Mouse (Mus musculus) left cerebral cortex, adult 9 months (tissue): ENCODE measurements at regions not wholly inside any gene's neighbourhood (a gene's known extent, or its start where the extent isn't known, plus 50 kb on each side); places are given as distances from the start of the nearest gene placed in this dataset.
A peak's percentile ranks its signal among the peaks of the same experiment; 100 is the strongest.
"Not testable (repeated sequence)": the region's sequence is repeated elsewhere in the genome, so short reads cannot be mapped to it uniquely, and the experiment has no call there.

ENCODE experiments used
- DNase-seq, 2 experiments: peaks; one replicate each; pipeline ENCODE4 v3.0.0; 2022; ENCODE audit warnings: low spot score in 2 of 2

- DNase-seq = no peak
Measured at GRCm38 (mm10) chr10:96188168-96188567, 51.8 kb downstream of the Gm5426 start.

DNA sequence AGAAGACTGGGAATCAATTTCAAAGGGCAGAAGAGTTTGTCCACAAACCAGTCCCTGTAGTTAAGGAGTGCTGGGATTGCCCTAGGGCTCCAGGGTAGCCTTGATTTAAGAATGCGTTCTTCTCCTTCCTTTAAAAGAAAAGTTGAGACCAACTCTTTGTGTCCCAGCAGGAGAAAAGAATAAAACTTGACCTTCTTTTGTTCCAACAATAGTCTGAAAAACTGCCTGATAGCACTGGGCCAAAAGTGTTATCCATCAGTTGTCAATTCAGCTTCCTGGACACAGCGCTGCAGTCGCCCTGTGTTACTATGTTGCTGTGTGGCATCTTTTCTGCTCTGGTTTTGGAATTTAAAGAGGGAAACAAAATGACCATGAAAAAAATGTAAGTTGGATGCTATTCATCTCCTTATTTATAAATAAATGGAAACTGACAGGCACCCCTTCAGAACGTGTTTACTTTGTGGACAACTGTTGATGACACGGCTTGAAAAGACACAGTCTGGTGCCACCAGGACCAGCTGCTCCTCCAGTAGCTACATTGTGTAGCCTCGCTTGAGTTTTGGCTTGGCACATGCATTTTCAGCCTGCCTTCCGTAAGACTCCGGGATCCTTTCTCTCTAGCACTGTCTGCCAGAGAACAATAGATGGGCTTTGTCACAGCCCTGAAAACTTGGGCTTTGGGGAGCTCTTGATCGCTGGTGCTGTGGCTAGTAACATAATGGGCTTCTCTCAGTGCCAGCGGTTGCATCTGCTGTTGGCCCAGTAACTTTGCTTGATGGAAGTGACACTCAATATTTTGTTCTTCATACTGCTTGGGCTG is 54.0 kb downstream of the Gm5426 start:
- DNase-seq = no peak

DNA sequence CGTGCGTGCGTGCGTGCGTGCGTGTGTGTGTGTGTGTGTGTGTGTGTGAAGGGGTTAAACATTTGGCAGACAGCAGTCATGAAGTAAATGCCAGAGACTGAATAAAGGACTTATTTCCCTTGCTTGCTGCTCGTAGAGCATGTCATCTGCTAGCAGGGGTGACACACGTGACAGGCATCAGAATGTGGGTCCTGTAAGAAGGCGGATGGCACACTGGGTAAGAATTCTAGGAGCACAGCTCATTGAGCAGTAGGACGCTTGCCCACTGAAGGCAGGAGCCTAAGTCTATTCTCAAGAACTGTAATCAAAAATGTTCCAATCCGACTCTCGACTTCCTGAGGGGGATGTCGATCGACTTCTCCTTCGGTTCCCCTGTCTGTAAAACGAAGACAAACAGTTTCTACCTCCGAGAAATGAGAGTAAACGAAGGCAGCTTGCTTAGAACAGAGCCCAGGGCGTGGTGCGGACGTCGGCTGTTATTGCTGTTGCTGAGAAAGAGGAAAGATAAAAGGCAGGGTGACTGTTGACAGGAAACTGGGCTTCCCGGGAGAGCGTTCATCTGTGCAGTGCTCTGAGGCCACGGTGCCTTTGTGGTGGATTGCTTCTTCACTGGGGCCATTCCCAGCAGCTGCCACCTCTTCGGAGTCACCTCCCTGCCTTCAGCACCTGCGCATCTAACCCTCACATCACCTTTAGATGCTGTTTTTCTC is 64.7 kb downstream of the Gm5426 start:
- DNase-seq = no peak

DNA sequence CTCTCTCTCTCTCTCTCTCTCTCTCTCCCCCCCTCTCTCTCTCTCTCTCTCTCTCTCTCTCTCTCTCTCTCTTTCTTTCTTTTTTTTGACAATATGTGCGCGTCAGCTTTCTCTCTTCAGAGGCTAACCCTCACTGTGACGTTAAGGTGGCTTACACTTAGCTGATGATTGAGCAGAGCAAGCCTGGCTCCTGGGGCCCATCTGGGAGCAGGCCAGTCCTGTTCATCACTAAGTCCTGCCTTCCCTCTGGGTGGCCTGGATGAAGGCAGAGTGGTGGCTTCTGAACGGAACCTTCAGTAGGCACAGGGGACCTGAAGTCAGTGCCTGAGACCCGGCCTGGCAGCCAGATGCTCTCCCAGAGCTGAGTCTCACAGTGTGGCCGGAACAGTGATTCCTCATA is 65.5 kb downstream of the Gm5426 start:
- no peak for DNase-seq

GRCm38 (mm10) chr10:96202871-96203270 is 66.5 kb downstream of the Gm5426 start:
- DNase-seq = no peak

- no peak for DNase-seq
Measured at GRCm38 (mm10) chr10:96204198-96204597, 67.8 kb downstream of the Gm5426 start.

- DNase-seq = no peak
Measured at GRCm38 (mm10) chr10:96209171-96209570, 72.8 kb downstream of the Gm5426 start.

DNA sequence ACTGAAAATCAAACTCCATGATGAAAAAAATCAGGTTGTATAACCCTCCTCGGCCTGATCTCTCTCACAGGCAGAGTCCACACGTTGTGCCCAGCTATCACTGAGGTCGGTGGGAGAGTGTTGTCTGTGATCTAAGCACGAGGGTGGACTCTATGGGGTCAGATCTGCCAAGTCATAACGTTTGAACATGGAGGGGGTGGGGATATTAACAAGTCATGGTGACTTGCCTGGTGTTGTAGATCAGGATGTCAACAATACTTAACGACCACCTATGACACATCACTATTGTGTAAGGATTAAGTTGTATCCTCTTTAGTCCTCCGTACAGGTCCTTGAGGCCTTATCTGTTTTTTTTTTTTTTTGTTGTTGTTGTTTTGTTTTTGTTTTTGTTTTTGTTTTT is 74.8 kb downstream of the Gm5426 start:
- DNase-seq = no peak

GRCm38 (mm10) chr10:96213876-96214275 is 77.5 kb downstream of the Gm5426 start:
- peak; percentile 70 to 96 for DNase-seq

GRCm38 (mm10) chr10:96214285-96214684 is 77.9 kb downstream of the Gm5426 start:
- no peak for DNase-seq

GRCm38 (mm10) chr10:96214946-96215345 is 78.5 kb downstream of the Gm5426 start:
- DNase-seq = no peak

DNA sequence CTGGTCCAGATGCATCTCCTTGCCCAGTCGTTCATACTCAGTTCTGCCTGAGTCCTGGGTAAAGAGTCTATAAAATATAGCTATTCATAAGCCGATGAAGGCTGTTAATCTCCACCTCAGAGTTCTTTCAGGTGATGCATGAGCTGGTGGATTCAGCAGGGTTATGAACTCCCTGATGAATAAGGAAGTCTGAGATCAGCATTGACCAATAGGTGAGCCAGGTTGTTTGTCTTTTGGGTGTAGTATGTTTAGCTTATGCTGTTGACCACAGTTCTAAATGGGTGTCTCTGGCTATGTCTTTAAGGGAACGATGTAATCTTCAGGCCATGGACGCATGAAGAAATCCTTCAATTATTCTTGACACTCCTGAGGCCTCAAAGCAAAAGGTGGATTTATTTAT is 84.3 kb downstream of the Gm5426 start:
- no peak for DNase-seq

GRCm38 (mm10) chr10:96230391-96230790 is 94.0 kb downstream of the Gm5426 start:
- no peak for DNase-seq

GRCm38 (mm10) chr10:96231309-96231708 is 94.9 kb downstream of the Gm5426 start:
- no peak for DNase-seq

DNA sequence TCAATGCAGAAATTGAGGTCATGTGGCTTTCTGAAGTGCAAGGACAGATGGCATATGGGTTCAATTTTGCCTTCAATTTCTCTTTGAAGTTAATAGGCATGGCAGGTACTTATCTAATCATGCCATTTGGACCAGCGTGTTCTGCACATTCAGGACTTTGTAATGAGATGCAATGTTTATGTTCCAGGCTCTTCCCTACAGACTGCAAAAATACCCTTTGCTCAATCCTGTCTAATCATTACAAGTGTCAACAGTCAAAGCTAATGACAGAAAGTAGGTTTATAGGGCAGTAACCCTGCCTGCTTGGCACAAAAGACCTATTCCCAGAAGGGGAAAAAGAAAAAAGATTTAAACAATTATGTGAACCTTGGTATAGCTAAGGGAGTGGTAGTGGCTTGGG is 96.5 kb downstream of the Gm5426 start:
- no peak for DNase-seq

- DNase-seq = no peak
Measured at GRCm38 (mm10) chr10:96234564-96235412, 98.4 kb downstream of the Gm5426 start.

DNA sequence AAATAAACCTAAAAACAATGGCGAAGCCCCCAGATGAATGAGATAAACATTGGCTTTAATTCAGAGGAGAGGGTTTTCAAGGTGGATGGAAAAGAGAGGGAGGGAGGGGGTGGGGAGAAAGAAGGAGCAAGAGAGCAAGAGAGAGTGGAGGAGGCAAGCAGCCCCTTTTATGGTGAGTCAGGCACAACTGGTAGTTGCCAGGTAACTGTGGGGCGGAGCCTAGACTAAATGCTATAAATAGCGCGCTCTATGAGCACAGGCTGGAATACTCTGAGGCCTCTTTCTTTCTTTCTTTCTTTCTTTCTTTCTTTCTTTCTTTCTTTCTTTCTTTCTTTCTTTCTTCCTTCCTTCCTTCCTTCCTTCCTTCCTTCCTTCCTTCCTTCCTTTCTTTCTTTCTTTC is 99.6 kb downstream of the Gm5426 start:
- not testable (repeated sequence) for DNase-seq

GRCm38 (mm10) chr10:96236777-96237373 is 100.5 kb downstream of the Gm5426 start:
- DNase-seq = no peak

DNA sequence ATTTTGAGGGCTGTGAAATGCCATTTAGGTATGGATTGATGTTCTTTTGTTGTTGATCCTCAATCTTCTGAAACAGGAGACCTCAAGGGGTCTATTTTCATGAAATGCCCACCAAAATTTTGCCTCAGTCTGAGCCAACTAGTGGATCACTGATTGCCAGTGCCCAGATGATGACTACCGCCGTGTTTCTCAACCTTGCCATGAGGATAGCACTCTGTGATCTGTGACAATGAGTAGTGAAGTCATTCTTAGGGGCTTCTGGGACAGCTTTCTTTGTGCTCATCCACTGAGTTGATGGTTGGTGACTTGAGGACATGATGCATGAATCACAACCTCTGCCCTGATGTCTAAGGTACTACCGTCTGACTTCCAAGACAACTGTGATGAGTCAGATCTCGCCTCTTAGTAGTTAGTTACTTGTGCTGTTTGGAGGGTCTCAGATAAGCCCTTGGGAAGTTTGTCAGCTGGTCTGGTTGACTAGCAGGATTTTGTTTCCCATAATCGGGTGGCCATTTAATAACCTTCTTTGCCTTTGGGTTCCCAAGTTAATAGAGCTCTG is 101.2 kb downstream of the Gm5426 start:
- no peak for DNase-seq

GRCm38 (mm10) chr10:96238251-96238650 is 101.8 kb downstream of the Gm5426 start:
- no peak for DNase-seq

DNA sequence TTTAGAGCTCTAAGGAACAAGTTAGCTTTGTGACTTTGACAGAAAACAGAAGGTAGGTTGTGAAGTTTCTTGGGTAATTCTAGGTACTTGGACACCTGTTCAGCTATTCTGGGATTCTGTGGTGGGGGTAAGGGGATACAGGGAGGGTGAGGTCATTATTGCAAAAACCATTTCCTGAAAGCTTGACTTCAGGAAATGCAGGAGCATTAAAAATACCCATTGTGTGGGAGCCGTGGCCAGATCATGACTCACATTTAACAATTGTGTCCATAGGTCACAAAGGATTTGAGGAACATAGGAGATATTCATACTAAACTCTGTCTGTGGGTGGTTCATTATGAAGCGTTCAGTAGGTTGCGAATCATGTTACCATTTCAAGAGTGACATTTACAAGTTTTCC is 102.4 kb downstream of the Gm5426 start:
- no peak for DNase-seq

DNA sequence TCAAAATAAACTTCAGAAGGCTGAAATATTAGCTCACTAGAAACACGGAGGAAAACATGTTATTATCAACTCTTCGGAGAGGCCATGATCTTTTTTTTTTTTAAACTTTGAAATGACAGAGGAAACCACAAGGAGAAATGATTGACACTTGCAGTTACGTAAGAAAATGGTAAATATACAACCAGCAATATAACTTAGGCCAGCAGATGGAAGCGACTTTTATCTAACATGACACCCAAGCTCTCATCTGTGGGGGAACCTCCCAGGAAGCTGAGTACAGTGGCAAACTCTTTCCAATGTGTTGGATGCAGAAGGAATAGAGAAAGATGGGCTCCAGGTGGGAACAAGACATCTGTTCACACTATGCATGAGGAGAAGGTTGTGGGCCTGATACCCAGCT is 104.2 kb downstream of the Gm5426 start:
- no peak for DNase-seq
